Mouse (Mus musculus) brain, embryonic 18.5 days (tissue): ENCODE data around the gene Polr1b.

ENCODE experiments used
- DNase-seq: peaks from one replicate; pipeline ENCODE4 v3.0.0-alpha.2; 2012; ENCODE audit warnings: low read depth, low spot score

Gene Polr1b

GRCm38 (mm10) chr2:129116368-129116739 is 15.6 kb downstream of the Polr1b start:
- DNase-seq: no peak

- DNase-seq: no peak
These were observed 17.3 kb downstream of the Polr1b start for GRCm38 (mm10) chr2:129118061-129118460.

- no peak for DNase-seq
These were observed 21.2 kb downstream of the Polr1b start for GRCm38 (mm10) chr2:129121986-129122385.

- peak; percentile 96 for DNase-seq
These were observed 28.7 kb downstream of the Polr1b start, which contains the start of gene Chchd5 for GRCm38 (mm10) chr2:129129412-129129929. TSS of gene Chchd5 (plus strand) at chr2:129129700.

- no peak for DNase-seq
These were observed 29.3 kb downstream of the Polr1b start for GRCm38 (mm10) chr2:129129987-129130545.

GRCm38 (mm10) chr2:129130776-129131175 is 30.0 kb downstream of the Polr1b start:
- DNase-seq: no peak

GRCm38 (mm10) chr2:129132231-129132630 is 31.4 kb downstream of the Polr1b start:
- no peak for DNase-seq

- no peak for DNase-seq
These were observed 32.4 kb downstream of the Polr1b start for GRCm38 (mm10) chr2:129133006-129133805.

- no peak for DNase-seq
These were observed 39.1 kb downstream of the Polr1b start for GRCm38 (mm10) chr2:129139906-129140305.

GRCm38 (mm10) chr2:129148836-129149235 is 48.0 kb downstream of the Polr1b start:
- no peak for DNase-seq

GRCm38 (mm10) chr2:129150386-129150785 is 49.6 kb downstream of the Polr1b start:
- DNase-seq: no peak

GRCm38 (mm10) chr2:129151111-129151510 is 50.3 kb downstream of the Polr1b start:
- DNase-seq: no peak

GRCm38 (mm10) chr2:129152751-129153150 is 52.0 kb downstream of the Polr1b start:
- no peak for DNase-seq

GRCm38 (mm10) chr2:129164815-129165214 is 64.0 kb downstream of the Polr1b start:
- DNase-seq: no peak

- DNase-seq: no peak
These were observed 66.0 kb downstream of the Polr1b start for GRCm38 (mm10) chr2:129166466-129167463.

GRCm38 (mm10) chr2:129173386-129173785 is 72.6 kb downstream of the Polr1b start:
- no peak for DNase-seq

- DNase-seq: no peak
These were observed 73.7 kb downstream of the Polr1b start for GRCm38 (mm10) chr2:129174474-129174873.

GRCm38 (mm10) chr2:129175636-129176035 is 74.8 kb downstream of the Polr1b start:
- DNase-seq: no peak
